Mouse (Mus musculus): ENCODE measurements at regions not wholly inside any gene's neighbourhood (a gene's known extent, or its start where the extent isn't known, plus 50 kb on each side); places are given as distances from the start of the nearest gene placed in this dataset.
"Not testable (repeated sequence)": the region's sequence is repeated elsewhere in the genome, so short reads cannot be mapped to it uniquely, and the experiment has no call there.

DNA sequence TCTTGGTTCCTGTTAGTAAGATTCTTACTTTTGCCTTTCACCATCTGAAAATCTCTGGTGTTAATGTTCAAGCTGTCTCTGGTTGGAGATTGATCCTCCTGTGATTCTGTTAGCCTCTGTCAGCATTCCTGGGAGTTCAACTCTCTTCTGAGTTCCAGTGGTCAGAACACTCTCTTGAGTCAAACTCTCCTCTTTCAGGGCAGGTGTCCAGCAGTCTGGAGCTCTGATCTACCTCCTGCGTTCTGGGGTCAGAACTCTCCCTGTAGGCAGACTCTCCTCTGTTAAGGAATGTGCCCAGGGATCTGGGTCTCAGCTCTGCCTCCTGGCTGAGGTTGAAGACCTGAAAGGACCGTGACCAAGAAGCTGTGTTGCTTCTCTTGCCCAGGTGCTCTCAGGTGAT lies 581.3 kb downstream of the H2al1n start:
- not testable (repeated sequence) for H3K4me3 ChIP-seq; DNase-seq (ENCODE audit: low spot score in 2 of 2); H3K27ac ChIP-seq

DNA sequence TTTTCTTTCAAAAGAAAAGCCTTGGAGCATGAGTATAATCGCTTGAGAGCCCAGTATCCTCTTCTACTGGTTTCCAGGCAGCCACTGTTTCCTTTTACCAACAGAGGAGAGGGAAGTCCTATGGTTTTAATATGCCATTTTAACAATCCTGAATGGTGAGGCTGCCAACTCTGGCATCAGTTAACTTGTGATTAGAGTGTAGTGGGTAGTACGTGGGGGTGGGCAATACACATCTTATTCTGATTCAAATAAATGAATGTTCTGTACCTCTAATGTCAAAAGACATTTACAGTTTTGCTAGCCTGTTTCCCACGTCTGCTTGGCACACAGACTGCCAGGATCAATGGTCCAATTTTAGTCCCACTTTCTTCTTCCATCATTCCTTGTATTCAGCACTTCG lies 624.9 kb downstream of the H2al1n start:
- Histone ChIP-seq H3K4me3 (no peak overlapping the region), H3K27ac (no peak overlapping the region)
- TF ChIP-seq CTCF (conservative IDR thresholded peaks at IDR 0.05): no peak
- peak in 1 of 2 experiments; percentile 1 for DNase-seq (ENCODE audit: low spot score in 2 of 2)

DNA sequence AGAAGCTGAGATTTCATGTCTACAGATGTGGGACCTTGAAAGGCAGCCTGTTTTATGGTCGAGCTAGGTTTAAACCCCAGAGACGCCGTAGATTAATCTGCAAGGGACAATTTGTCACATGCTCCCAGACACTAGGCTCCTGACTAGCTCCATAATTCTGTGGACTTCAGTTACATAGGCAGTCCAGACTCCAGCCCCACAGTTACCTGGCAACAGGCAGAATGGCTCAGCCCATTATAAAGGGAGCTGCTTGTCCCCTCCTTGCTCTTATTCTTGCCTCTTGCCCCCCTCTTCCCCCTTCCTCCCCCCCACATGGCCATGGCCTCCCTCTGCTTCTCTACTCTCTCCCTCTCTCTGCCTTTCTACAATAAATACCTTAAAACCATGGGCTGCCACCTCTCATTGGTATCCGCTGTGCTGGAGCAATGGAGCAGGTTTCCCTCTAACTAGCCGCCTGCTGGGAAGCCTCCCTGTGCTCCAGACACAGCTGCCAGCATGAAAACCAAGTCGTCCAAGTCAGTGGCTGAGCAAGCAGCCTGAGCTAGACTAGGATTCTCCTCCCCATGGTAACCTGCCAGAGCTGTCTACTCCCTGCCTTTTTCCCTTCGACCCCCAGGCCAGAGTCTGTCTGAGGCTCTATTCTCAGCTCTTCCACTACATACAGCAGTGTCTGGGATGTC lies 628.9 kb downstream of the H2al1n start:
- Histone ChIP-seq H3K4me3 (no peak overlapping the region), H3K27ac (no peak overlapping the region)
- DNase-seq (ENCODE audit: low spot score in 2 of 2): no peak
- no peak for TF ChIP-seq CTCF (conservative IDR thresholded peaks at IDR 0.05)

DNA sequence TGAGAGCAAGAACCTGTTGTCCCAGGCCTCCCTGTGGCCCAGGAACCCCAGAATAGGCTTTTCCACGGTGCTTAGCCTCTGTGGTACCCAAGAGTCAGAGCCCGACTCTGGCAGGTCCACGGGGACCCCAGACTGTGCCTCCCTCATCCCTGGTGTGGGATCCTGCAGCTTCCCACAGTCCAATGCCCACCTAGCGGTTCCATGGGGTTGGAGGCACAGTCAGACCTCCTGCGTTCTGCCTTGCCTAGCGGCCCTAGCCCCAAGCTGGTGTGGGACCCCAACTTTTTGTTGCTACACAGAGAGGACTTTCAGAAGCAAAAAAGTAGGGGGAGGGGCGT lies 629.4 kb downstream of the H2al1n start:
- Histone ChIP-seq H3K27ac (no peak overlapping the region), H3K4me3 (no peak overlapping the region)
- no peak for DNase-seq (ENCODE audit: low spot score in 2 of 2)
- TF ChIP-seq CTCF (conservative IDR thresholded peaks at IDR 0.05): no peak

DNA sequence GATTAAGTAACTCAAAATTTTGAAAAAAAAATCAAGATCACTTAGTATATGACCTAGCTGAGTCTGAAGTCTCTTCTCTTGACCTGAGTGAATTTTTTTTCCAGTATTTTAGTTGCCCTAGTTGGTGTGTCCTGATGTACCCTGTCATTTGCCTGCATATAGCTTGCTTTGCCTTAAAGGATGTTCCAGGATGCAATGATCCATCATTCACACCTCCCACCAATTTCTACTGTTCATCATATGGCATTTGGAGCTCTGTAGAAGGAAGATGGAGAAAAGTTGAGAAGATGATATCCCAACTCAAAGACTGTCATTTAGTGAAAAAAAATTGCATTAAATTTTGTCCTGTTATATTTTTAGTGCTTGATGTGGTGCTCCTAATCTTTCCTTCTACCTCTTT lies 634.4 kb downstream of the H2al1n start:
- no peak for TF ChIP-seq CTCF (conservative IDR thresholded peaks at IDR 0.05)
- DNase-seq (ENCODE audit: low spot score in 2 of 2): no peak
- no peak overlapping the region for H3K4me3 ChIP-seq
- H3K27ac ChIP-seq: no peak overlapping the region

DNA sequence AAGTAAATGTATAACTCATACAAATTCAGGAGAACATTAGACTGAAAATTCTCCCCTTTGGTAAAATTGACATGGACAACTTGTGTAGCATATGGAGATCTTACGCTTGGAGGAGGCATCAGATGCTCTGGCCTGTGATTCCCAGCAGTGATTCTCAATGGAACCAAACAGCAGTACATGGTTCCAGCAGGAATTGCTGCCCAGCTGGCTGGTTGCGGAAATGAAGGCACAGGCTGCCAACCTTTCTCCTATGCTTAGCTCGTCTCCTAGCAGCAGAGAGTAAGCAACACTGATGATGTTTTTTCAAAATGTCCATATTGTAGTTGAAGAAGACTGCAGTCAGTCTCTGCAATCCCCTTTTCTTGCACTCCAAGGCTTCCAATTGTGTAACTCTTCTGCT lies 673.7 kb downstream of the H2al1n start:
- peak; percentile 48 to 63 for DNase-seq (ENCODE audit: low spot score in 2 of 2)
- Histone ChIP-seq H3K27ac (no peak overlapping the region), H3K4me3 (no peak overlapping the region)
- no peak for TF ChIP-seq CTCF (conservative IDR thresholded peaks at IDR 0.05)
